Mouse (Mus musculus): ENCODE results near the gene Slc15a3. TPM values are rescaled to one million over a fixed set of nuclear protein-coding genes. Genes with fewer than 3 reads are reported as not detected.

The Slc15a3 gene
- polyA plus RNA-seq, 1 experiment from 2014 or later = 0.36 TPM

- no peak for ATAC-seq (ENCODE audit: low FRiP score)
- 62% methylated on average over 7 of the region's 7 CpGs for WGBS
- H3K27ac ChIP-seq = peak overlapping the region; percentile 44; the same call in 1 of the 2 replicates
- no peaks in the 10 kb centered on the region for H3K4me1 ChIP-seq (replicated peaks)
- no peaks in the 10 kb centered on the region for H3K27me3 ChIP-seq
- H3K9ac ChIP-seq = no peak overlapping the region
- peaks cover 80% of the 10 kb centered on the region for H3K36me3 ChIP-seq
- no peak overlapping the region for H3K4me3 ChIP-seq
- H3K4me2 ChIP-seq = no peak overlapping the region
- no peaks in the 10 kb centered on the region for H3K9me3 ChIP-seq
These were observed 65.6 kb downstream of the Slc15a3 start for GRCm38 (mm10) chr19:10904927-10905727.

- 93% methylated on average over 5 of the region's 5 CpGs for WGBS
- no peak overlapping the region for H3K9ac ChIP-seq
- ATAC-seq (ENCODE audit: low FRiP score) = no peak
- H3K4me3 ChIP-seq = no peak overlapping the region
- H3K36me3 ChIP-seq = peaks cover 75% of the 10 kb centered on the region
- no peak overlapping the region for H3K4me2 ChIP-seq
- no peaks in the 10 kb centered on the region for H3K4me1 ChIP-seq (replicated peaks)
- H3K9me3 ChIP-seq = no peaks in the 10 kb centered on the region
- H3K27ac ChIP-seq = peak overlapping the region; percentile 44; the same call in 1 of the 2 replicates
- no peaks in the 10 kb centered on the region for H3K27me3 ChIP-seq
These were observed 66.1 kb downstream of the Slc15a3 start for GRCm38 (mm10) chr19:10905728-10906000.

GRCm38 (mm10) chr19:10907891-10908290, 68.4 kb downstream of the Slc15a3 start:
- Histone ChIP-seq H3K9ac (no peak overlapping the region), H3K4me2 (no peak overlapping the region), H3K27ac (no peak overlapping the region), H3K36me3 (peaks cover 53% of the 10 kb centered on the region), H3K9me3 (no peaks in the 10 kb centered on the region), H3K4me3 (no peak overlapping the region), H3K4me1 (replicated peaks) (no peaks in the 10 kb centered on the region), H3K27me3 (no peaks in the 10 kb centered on the region)
- no peak; the same call in 1 of the 2 replicates for ATAC-seq (ENCODE audit: low FRiP score)
- 63% methylated on average over 3 of the region's 3 CpGs for WGBS

Other genes with a start within 250 kb of the Slc15a3 start
- gene Ddb1, start 234.4 kb upstream of the Slc15a3 start, polyA plus RNA-seq (2015; fragmentation: Nextera tagmentation; extraction: Ambion mirVana) = 242 and 263 TPM in 2 replicates
- 24.8 and 25.4 TPM in 2 replicates for gene Tkfc, start 234.1 kb upstream of the Slc15a3 start, polyA plus RNA-seq (2015; fragmentation: Nextera tagmentation; extraction: Ambion mirVana)
- gene Vwce, start 205.5 kb upstream of the Slc15a3 start, polyA plus RNA-seq (2015; fragmentation: Nextera tagmentation; extraction: Ambion mirVana) = 0.53 and 0.82 TPM in 2 replicates
- not detected in 2 replicates for gene Pga5, start 161.7 kb upstream of the Slc15a3 start, polyA plus RNA-seq (2015; fragmentation: Nextera tagmentation; extraction: Ambion mirVana)
- 33.8 and 34.7 TPM in 2 replicates for gene Vps37c, start 151.0 kb upstream of the Slc15a3 start, polyA plus RNA-seq (2015; fragmentation: Nextera tagmentation; extraction: Ambion mirVana)
- gene Cd5, start 100.7 kb upstream of the Slc15a3 start, polyA plus RNA-seq (2015; fragmentation: Nextera tagmentation; extraction: Ambion mirVana) = 0.21 and 0.35 TPM in 2 replicates
- not detected in 2 replicates for gene Cd6, start 9.7 kb upstream of the Slc15a3 start, polyA plus RNA-seq (2015; fragmentation: Nextera tagmentation; extraction: Ambion mirVana)
- gene Tmem132a, start 30.2 kb downstream of the Slc15a3 start, polyA plus RNA-seq (2015; fragmentation: Nextera tagmentation; extraction: Ambion mirVana) = 174 and 180 TPM in 2 replicates
- gene Tmem109, start 42.3 kb downstream of the Slc15a3 start, polyA plus RNA-seq (2015; fragmentation: Nextera tagmentation; extraction: Ambion mirVana) = 34.2 and 34.3 TPM in 2 replicates
- gene Prpf19, start 55.5 kb downstream of the Slc15a3 start, polyA plus RNA-seq (2015; fragmentation: Nextera tagmentation; extraction: Ambion mirVana) = 40.2 and 42.9 TPM in 2 replicates
- gene Zp1, start 80.9 kb downstream of the Slc15a3 start, polyA plus RNA-seq (2015; fragmentation: Nextera tagmentation; extraction: Ambion mirVana) = not detected in 2 replicates
- 0.19 and 0.22 TPM in 2 replicates for gene Ptgdr2, start 97.4 kb downstream of the Slc15a3 start, polyA plus RNA-seq (2015; fragmentation: Nextera tagmentation; extraction: Ambion mirVana)
- 15.0 and 15.2 TPM in 2 replicates for gene Ccdc86, start 109.5 kb downstream of the Slc15a3 start, polyA plus RNA-seq (2015; fragmentation: Nextera tagmentation; extraction: Ambion mirVana)
- not detected in 2 replicates for gene Ms4a10, start 134.9 kb downstream of the Slc15a3 start, polyA plus RNA-seq (2015; fragmentation: Nextera tagmentation; extraction: Ambion mirVana)
- gene Ms4a15, start 153.5 kb downstream of the Slc15a3 start, polyA plus RNA-seq (2015; fragmentation: Nextera tagmentation; extraction: Ambion mirVana) = not detected in 2 replicates
- gene Ms4a18, start 178.3 kb downstream of the Slc15a3 start, polyA plus RNA-seq (2015; fragmentation: Nextera tagmentation; extraction: Ambion mirVana) = not detected in 2 replicates
- gene Ms4a8a, start 241.4 kb downstream of the Slc15a3 start, polyA plus RNA-seq (2015; fragmentation: Nextera tagmentation; extraction: Ambion mirVana) = not detected in 2 replicates

Measured in hindbrain, embryonic 13.5 days (tissue).